Mouse (Mus musculus) liver, embryonic 14.5 days (tissue): Measurements from ENCODE around the gene Fhl2.

Experiments used
- CTCF ChIP-seq: IDR thresholded peaks from 2 replicates; pipeline ENCODE4 v1.5.1; 2016; ENCODE audit warnings: antibody characterized with exemption, low read depth, control low read depth
- EP300 ChIP-seq: IDR thresholded peaks from 2 replicates; pipeline ENCODE4 v1.6.1; 2016; ENCODE audit warnings: antibody characterized with exemption, low read depth

DNA sequence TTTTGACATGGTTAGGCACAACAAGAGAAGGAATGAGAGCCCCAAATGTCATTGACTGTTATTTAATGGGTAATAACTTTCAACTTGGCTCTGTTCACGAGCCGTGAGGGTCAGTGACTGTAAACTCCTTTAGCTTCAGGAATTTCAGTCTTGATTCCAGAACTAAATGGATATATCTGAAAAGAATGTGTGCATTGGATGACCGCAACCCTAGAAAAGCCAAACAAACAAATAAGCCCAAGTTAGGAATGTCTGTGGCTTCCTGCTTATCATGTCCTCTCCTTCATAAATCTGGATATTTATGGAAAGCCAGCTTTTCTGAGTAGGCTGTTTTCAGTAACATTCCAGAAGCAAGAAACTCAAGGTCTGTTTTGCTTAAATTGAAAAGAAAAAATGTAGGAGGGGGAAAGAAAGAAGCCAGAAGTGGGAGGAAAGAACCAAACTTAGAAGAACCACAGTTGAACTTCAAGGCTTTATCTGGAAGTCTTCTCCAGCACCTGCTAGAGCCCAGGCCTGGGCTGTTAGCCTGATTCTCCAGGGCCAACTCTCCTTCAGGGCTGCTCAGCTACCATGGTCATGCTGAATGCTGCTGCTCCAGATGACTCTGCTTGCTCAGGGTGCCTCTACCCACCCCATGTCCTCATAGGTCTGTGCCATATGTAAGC lies 21.4 kb upstream of the Fhl2 start:
- TF ChIP-seq CTCF = no peak
- TF ChIP-seq EP300 = no peak
